Mouse (Mus musculus) heart, postnatal 0 days (tissue): ENCODE results near the gene Dpyd.

Experiments used
- CTCF ChIP-seq: IDR thresholded peaks from 2 replicates; pipeline ENCODE4 v1.5.1; 2016; ENCODE audit warnings: antibody characterized with exemption, control low read depth, low read depth
- EP300 ChIP-seq: IDR thresholded peaks from 2 replicates; pipeline ENCODE4 v1.6.1; 2016; ENCODE audit warnings: antibody characterized with exemption, low read depth

GRCm38 (mm10) chr3:119419745-119420144, 857.8 kb downstream of the Dpyd start:
- TF ChIP-seq CTCF (no peak), EP300 (no peak)
